20 mouse cellular contexts compared by ENCODE assay signal in the genomic region with DNA sequence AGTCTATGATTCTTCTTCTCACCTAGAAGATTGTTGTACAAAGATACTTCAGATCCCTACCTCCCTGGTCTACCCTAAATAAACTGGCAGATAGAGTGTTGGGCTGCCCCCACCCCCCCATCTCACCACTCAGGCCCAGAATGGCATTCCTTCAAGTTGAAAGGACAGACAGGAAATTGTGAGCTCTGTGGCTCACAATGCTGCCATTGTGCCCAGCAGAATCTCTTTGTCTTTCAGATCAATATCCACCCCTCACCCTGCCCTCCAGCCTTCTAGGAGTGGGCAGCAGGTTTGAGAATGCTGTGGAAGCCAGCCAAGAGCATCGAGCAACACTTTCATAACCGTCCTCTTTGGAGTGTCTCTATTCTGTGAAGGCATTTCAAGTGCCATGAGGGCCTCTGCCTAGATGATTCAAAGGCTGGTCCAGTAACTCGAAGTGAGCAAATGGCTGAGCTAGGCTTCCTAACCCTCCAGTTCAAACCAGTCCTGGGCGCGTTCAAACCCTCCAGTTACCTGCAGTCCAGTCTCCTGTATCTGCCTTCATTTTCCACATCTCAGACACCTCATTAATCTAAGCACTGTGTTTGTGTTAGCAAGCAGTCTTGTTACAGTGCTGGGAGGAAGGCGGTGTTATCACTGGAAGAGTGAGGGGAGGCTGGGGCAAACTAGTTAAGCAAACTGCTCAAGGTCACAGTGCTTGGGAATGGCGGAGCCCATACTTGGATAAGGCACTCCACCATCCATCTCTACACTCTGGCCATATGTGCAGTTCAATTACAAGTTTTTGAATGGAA. TPM values are rescaled to one million over a fixed set of nuclear protein-coding genes. Genes with fewer than 3 reads are reported as not detected.
DNase-seq lines count a peak whose midpoint lies in the region; ATAC-seq and TF ChIP-seq lines count a peak whose summit lies in the region.
"Had no signal": no experiment of that assay in that cellular context is flagged by ENCODE, and none has a peak within 500 bp of the region (broad histone marks: within the 10 kb centered on the region; RNA-seq: fewer than 3 reads in every experiment).

No protein-coding gene starts in this region.

- ATAC-seq in lung, embryonic 14.5 days (ENCODE audit: insufficient read depth) = peak; percentile 48
- peak; percentile 18; the same call in 1 of the 2 replicates for ATAC-seq in intestine, embryonic 16.5 days
- ATAC-seq: inflammation-experienced regulatory T-cells, adult 6 months; liver, postnatal 0 days; midbrain, embryonic 13.5 days had no signal

- H3K9ac ChIP-seq in heart, adult 2 months (ENCODE audit: low read depth, low read length) = no peak overlapping the region
- no peak overlapping the region for H3K9ac ChIP-seq in lung, embryonic 14.5 days
- H3K9ac ChIP-seq in intestine, embryonic 16.5 days (ENCODE audit: low read depth, low read length) = no peak overlapping the region
- H3K9ac ChIP-seq: hindbrain, embryonic 12.5 days; liver, postnatal 0 days; midbrain, embryonic 13.5 days had no signal

- no peak overlapping the region for H3K4me2 ChIP-seq in lung, embryonic 14.5 days
- H3K4me2 ChIP-seq in intestine, embryonic 16.5 days (ENCODE audit: low read depth, low read length) = no peak overlapping the region
- H3K4me2 ChIP-seq: hindbrain, embryonic 12.5 days; midbrain, embryonic 13.5 days had no signal

- intact Hi-C loops in heart, adult 2 months (cut with DNase I) = no loop called here

- H3K4me1 ChIP-seq in heart, adult 2 months (ENCODE audit: control insufficient read depth, insufficient read depth, low read length) = peaks cover 5% of the 10 kb centered on the region
- H3K4me1 ChIP-seq in lung, embryonic 14.5 days (ENCODE audit: insufficient read depth) = peaks cover 6% of the 10 kb centered on the region; the same call in 1 of the 2 replicates
- H3K4me1 ChIP-seq in intestine, embryonic 16.5 days (ENCODE audit: control insufficient read depth, insufficient read depth, low read length) = no peaks in the 10 kb centered on the region
- H3K4me1 ChIP-seq: midbrain, embryonic 13.5 days had no signal

- no peak for TF ChIP-seq EP300 in heart, adult 2 months (IDR thresholded peaks at IDR 0.05; ENCODE audit: insufficient read depth, low read depth, low read length)

- TF ChIP-seq POLR2A in heart, adult 2 months (IDR thresholded peaks at IDR 0.05; ENCODE audit: insufficient read depth, low read depth, low read length) = no peak

- 44% methylated on average over 7 of the region's 7 CpGs for whole genome bisulfite sequencing in heart, adult 2 months
- WGBS in lung, embryonic 14.5 days = 35% methylated on average over 7 of the region's 7 CpGs
- WGBS in intestine, embryonic 16.5 days = 61% methylated on average over 7 of the region's 7 CpGs

- H3K4me3 ChIP-seq in heart, adult 2 months = no peak overlapping the region
- H3K4me3 ChIP-seq in lung, embryonic 14.5 days (ENCODE audit: low read depth, low read length) = no peak overlapping the region
- H3K4me3 ChIP-seq in intestine, embryonic 16.5 days (ENCODE audit: low read length) = no peak overlapping the region
- H3K4me3 ChIP-seq: hindbrain, embryonic 12.5 days; midbrain, embryonic 13.5 days had no signal

- no peaks in the 10 kb centered on the region for H3K27me3 ChIP-seq in heart, adult 2 months (ENCODE audit: control insufficient read depth, insufficient read depth, low read length)
- no peaks in the 10 kb centered on the region for H3K27me3 ChIP-seq in lung, embryonic 14.5 days (ENCODE audit: insufficient read depth, low read length)
- H3K27me3 ChIP-seq in intestine, embryonic 16.5 days (replicated peaks; ENCODE audit: control insufficient read depth, insufficient read depth, low read length) = no peaks in the 10 kb centered on the region
- H3K27me3 ChIP-seq: CH12.LX; hindbrain, embryonic 12.5 days; midbrain, embryonic 13.5 days had no signal

- H3K79me2 ChIP-seq in heart, adult 2 months (replicated peaks; ENCODE audit: control insufficient read depth, insufficient read depth, low read length) = no peaks in the 10 kb centered on the region

- no peak for TF ChIP-seq CTCF in heart, adult 2 months (IDR thresholded peaks at IDR 0.05)
- TF ChIP-seq CTCF in lung, embryonic 14.5 days (IDR thresholded peaks at IDR 0.05; ENCODE audit: low read depth) = no peak

- peak overlapping the region; percentile 21; the same call in 1 of the 2 replicates for H3K27ac ChIP-seq in heart, adult 2 months
- H3K27ac ChIP-seq in lung, embryonic 14.5 days (ENCODE audit: low read depth) = peak overlapping the region; percentile 19; the same call in 1 of the 2 replicates
- H3K27ac ChIP-seq in intestine, embryonic 16.5 days (ENCODE audit: low read length) = no peak overlapping the region
- H3K27ac ChIP-seq: hindbrain, embryonic 12.5 days; kidney, postnatal 0 days; midbrain, embryonic 13.5 days had no signal

- DNase-seq in heart, adult 2 months = no peak
- DNase-seq in heart, postnatal 4 days = no peak
- peak; percentile 32 for DNase-seq in lung, embryonic 14.5 days
- no peak for DNase-seq in lung, postnatal 14 days
- DNase-seq in Muller cell, postnatal 12 days (ENCODE audit: inconsistent ontology term) = peak; percentile 97
- no peak for DNase-seq in thymus, adult 18-20 months
- DNase-seq in spleen, adult 18-20 months = no peak
- DNase-seq: cerebellum, postnatal 10 days; gastrocnemius, postnatal 14 days; liver; liver, postnatal 0 days; thymus, postnatal 25 days had no signal

- H3K36me3 ChIP-seq in heart, adult 2 months (ENCODE audit: control insufficient read depth, insufficient read depth, low read length) = no peaks in the 10 kb centered on the region
- no peaks in the 10 kb centered on the region for H3K36me3 ChIP-seq in lung, embryonic 14.5 days (ENCODE audit: insufficient read depth)
- no peaks in the 10 kb centered on the region for H3K36me3 ChIP-seq in intestine, embryonic 16.5 days (ENCODE audit: control insufficient read depth, insufficient read depth, low read length)
- H3K36me3 ChIP-seq: hindbrain, embryonic 12.5 days; midbrain, embryonic 13.5 days had no signal

- no peaks in the 10 kb centered on the region for H3K9me3 ChIP-seq in lung, embryonic 14.5 days (ENCODE audit: low read depth, low read length)
- H3K9me3 ChIP-seq in intestine, embryonic 16.5 days (ENCODE audit: control insufficient read depth, low read length) = no peaks in the 10 kb centered on the region; the same call in 1 of the 2 replicates
- H3K9me3 ChIP-seq: hindbrain, embryonic 12.5 days; midbrain, embryonic 13.5 days had no signal

RNA-seq across cellular contexts. Expression of a gene that starts 19.2 kb away (rescaled TPM):
- 100 to 1,000 TPM; 213 to 276 TPM for total RNA-seq in heart, adult 2 months (2021)
- polyA plus RNA-seq in heart, adult 2 months (2012; rRNA removed) = 119 and 283 TPM in 2 replicates
- total RNA-seq in heart, postnatal 4 days (2021) = 100 to 1,000 TPM; 325 to 333 TPM
- polyA plus RNA-seq in lung, embryonic 14.5 days (2014; fragmentation: Nextera tagmentation; extraction: Ambion mirVana) = 416 and 446 TPM in 2 replicates
- 281 and 302 TPM in 2 replicates for polyA plus RNA-seq in intestine, embryonic 16.5 days (2015; fragmentation: Nextera tagmentation; extraction: Ambion mirVana)

RNA-seq across cellular contexts. Expression of a gene that starts 29.1 kb away (rescaled TPM):
- total RNA-seq in heart, adult 2 months (2021) = 10 to 100 TPM; 11.8 to 14.5 TPM
- polyA plus RNA-seq in heart, adult 2 months (2012; rRNA removed) = 36.3 and 56.3 TPM in 2 replicates
- total RNA-seq in heart, postnatal 4 days (2021) = 10 to 100 TPM; 17.5 to 17.6 TPM
- 23.8 and 30.4 TPM in 2 replicates for polyA plus RNA-seq in lung, embryonic 14.5 days (2014; fragmentation: Nextera tagmentation; extraction: Ambion mirVana)
- 11.7 TPM in 2 replicates for polyA plus RNA-seq in intestine, embryonic 16.5 days (2015; fragmentation: Nextera tagmentation; extraction: Ambion mirVana)
- total RNA-seq: megakaryocyte progenitor cell, adult 5-6 weeks; neutrophil, adult 5-6 weeks had no signal
- polyA plus RNA-seq: inflammation-experienced regulatory T-cells, adult 6 months had no signal

Comparison
In these comparisons a context has a peak if more than half of its experiments do, and no peak if none do; other contexts are left out.
1. DNase-seq: peak in lung, embryonic 14.5 days (single experiment) and Muller cell, postnatal 12 days (single experiment); none in heart, adult 2 months (0 of 2), heart, postnatal 4 days (single experiment), lung, postnatal 14 days (single experiment), thymus, adult 18-20 months (0 of 2) and spleen, adult 18-20 months (0 of 2).